Mouse (Mus musculus): Measurements from ENCODE around the gene Tdgf1. TPM values are rescaled to one million over a fixed set of nuclear protein-coding genes. Genes with fewer than 3 reads are reported as not detected.

Gene Tdgf1
- polyA plus RNA-seq, 2 experiments, result not detected

DNA sequence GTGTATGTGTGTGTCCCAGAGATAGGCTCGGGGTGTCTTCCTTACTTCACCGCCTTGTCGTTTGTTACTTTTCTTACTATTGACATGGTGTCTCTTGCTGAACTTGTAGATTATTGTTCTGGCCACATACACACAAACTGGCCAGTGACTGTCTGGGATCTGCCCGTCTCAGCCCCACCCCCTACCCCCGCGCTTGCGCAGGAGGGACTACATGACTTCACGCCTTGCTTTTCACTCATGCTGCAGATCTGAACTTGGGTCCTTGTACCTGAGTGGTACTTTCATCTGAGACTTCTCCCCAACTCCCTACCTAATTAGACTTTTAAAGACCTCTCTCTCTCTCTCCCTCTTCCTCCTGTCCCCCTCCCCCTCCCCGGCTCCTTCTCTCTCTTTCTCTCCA is 38.1 kb upstream of the Tdgf1 start:
- Histone ChIP-seq H3K4me3 (ENCODE audit: insufficient read depth in 1 of 2, low read depth in 2 of 2, low read length in 2 of 2) (no peak overlapping the region), H3K36me3 (replicated peaks; ENCODE audit: control insufficient read depth, insufficient read depth, low read depth) (no peaks in the 10 kb centered on the region), H3K27ac (no peak overlapping the region), H3K9me3 (ENCODE audit: control insufficient read depth, low read length) (no peaks in the 10 kb centered on the region), H3K4me2 (ENCODE audit: low read depth) (no peak overlapping the region), H3K27me3 (ENCODE audit: control insufficient read depth, insufficient read depth, low read length) (no peaks in the 10 kb centered on the region), H3K4me1 (replicated peaks; ENCODE audit: control insufficient read depth in 2 of 2, insufficient read depth in 2 of 2, low read length in 1 of 2) (no peaks in the 10 kb centered on the region; a peak in 1 of 4 replicates), H3K9ac (replicated peaks) (no peak overlapping the region)
- WGBS (ENCODE audit: insufficient replicate concordance), result 86% methylated on average over 9 of the region's 9 CpGs
- ATAC-seq (ENCODE audit: insufficient read depth) (no peak), DNase-seq (ENCODE audit: low read depth in 3 of 3, low spot score in 3 of 3) (no peak)
- no peak for TF ChIP-seq EP300 (IDR thresholded peaks at IDR 0.05; ENCODE audit: low read depth)
- TF ChIP-seq CTCF (IDR thresholded peaks at IDR 0.05; ENCODE audit: low read depth), result no peak

DNA sequence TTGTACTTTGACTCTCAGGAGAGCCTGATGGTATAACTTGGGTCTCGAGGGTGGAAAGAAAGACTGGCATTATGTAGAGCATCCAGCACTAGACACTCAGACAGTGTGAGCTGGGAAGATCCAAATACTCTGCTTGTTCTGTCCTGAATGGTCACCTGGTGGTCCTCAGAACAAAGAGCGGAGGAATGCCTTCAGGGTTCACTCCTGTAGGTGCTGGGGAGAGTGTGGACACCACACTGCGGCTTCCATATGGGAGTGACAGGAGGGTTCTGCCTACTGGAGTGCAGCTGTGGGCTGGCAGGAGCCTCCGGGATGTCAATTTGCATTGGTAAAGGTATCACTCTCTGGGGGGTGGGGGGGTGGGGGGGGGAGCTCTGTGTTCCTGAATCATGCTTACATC is 36.4 kb upstream of the Tdgf1 start:
- no peak overlapping the region for H3K27ac ChIP-seq
- H3K9me3 ChIP-seq (ENCODE audit: control insufficient read depth, low read length), result no peaks in the 10 kb centered on the region
- no peak for DNase-seq (ENCODE audit: low read depth in 3 of 3, low spot score in 3 of 3)
- no peaks in the 10 kb centered on the region; a peak in 1 of 4 replicates for H3K4me1 ChIP-seq (replicated peaks; ENCODE audit: control insufficient read depth in 2 of 2, insufficient read depth in 2 of 2, low read length in 1 of 2)
- TF ChIP-seq CTCF (IDR thresholded peaks at IDR 0.05; ENCODE audit: low read depth) (no peak), EP300 (IDR thresholded peaks at IDR 0.05; ENCODE audit: low read depth) (no peak)
- no peaks in the 10 kb centered on the region for H3K36me3 ChIP-seq (replicated peaks; ENCODE audit: control insufficient read depth, insufficient read depth, low read depth)
- no peak for ATAC-seq (ENCODE audit: insufficient read depth)
- 61% methylated on average over 4 of the region's 4 CpGs for WGBS (ENCODE audit: insufficient replicate concordance)
- no peak overlapping the region for H3K4me2 ChIP-seq (ENCODE audit: low read depth)
- H3K9ac ChIP-seq (replicated peaks), result no peak overlapping the region
- H3K27me3 ChIP-seq (ENCODE audit: control insufficient read depth, insufficient read depth, low read length), result no peaks in the 10 kb centered on the region
- H3K4me3 ChIP-seq (ENCODE audit: insufficient read depth in 1 of 2, low read depth in 2 of 2, low read length in 2 of 2), result no peak overlapping the region

DNA sequence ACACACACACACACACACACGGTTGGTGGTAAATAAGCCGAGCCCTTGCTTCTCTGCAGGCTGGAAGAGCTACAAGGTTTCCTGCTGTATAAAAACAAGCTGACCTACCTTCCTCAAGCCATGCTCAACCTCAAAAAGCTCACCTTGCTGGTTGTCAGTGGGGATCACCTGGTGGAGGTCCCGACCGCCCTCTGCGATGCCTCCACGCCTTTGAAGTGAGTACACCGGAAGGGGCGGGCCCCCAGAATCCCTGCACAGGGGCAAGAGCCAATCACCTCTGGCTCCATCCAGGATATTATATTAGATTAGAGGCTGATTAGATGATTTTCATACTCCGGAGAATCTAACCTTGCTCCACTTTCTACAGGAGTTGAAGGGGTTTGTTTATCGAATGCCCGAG is 33.5 kb upstream of the Tdgf1 start:
- Histone ChIP-seq H3K27me3 (ENCODE audit: control insufficient read depth, insufficient read depth, low read length) (no peaks in the 10 kb centered on the region), H3K36me3 (replicated peaks; ENCODE audit: control insufficient read depth, insufficient read depth, low read depth) (no peaks in the 10 kb centered on the region), H3K4me1 (replicated peaks; ENCODE audit: control insufficient read depth in 2 of 2, insufficient read depth in 2 of 2, low read length in 1 of 2) (no peaks in the 10 kb centered on the region), H3K4me3 (ENCODE audit: insufficient read depth in 1 of 2, low read depth in 2 of 2, low read length in 2 of 2) (no peak overlapping the region), H3K9ac (replicated peaks) (no peak overlapping the region), H3K9me3 (ENCODE audit: control insufficient read depth, low read length) (no peaks in the 10 kb centered on the region), H3K27ac (no peak overlapping the region), H3K4me2 (ENCODE audit: low read depth) (no peak overlapping the region)
- TF ChIP-seq EP300 (IDR thresholded peaks at IDR 0.05; ENCODE audit: low read depth), result no peak
- no peak for TF ChIP-seq CTCF (IDR thresholded peaks at IDR 0.05; ENCODE audit: low read depth)
- 77% methylated on average over 11 of the region's 11 CpGs for WGBS (ENCODE audit: insufficient replicate concordance)
- no peak for DNase-seq (ENCODE audit: low read depth in 3 of 3, low spot score in 3 of 3)
- ATAC-seq (ENCODE audit: insufficient read depth), result no peak

DNA sequence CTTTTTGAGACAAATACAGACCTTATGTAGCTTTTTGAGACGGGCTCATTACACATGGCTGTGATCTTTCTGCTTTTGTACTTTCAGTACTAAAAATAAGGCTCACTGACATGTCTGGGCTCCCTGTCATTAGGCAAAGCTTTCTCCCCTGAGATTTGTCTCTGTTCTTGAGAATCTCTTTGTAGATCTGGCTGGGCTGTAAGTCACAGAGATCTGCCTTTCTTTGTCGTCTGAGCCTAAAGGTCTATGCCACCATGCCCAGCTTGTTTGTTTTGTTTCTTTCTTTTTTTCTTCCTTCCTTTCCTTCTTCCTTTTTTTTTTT is 19.9 kb upstream of the Tdgf1 start:
- H3K9me3 ChIP-seq (ENCODE audit: control insufficient read depth, low read length), result no peaks in the 10 kb centered on the region
- no peak overlapping the region for H3K4me2 ChIP-seq (ENCODE audit: low read depth)
- ATAC-seq (ENCODE audit: insufficient read depth), result no peak
- no peaks in the 10 kb centered on the region for H3K27me3 ChIP-seq (ENCODE audit: control insufficient read depth, insufficient read depth, low read length)
- TF ChIP-seq CTCF (IDR thresholded peaks at IDR 0.05; ENCODE audit: low read depth) (no peak), EP300 (IDR thresholded peaks at IDR 0.05; ENCODE audit: low read depth) (no peak)
- DNase-seq (ENCODE audit: low read depth in 3 of 3, low spot score in 3 of 3), result no peak
- H3K36me3 ChIP-seq (replicated peaks; ENCODE audit: control insufficient read depth, insufficient read depth, low read depth), result no peaks in the 10 kb centered on the region
- WGBS (ENCODE audit: insufficient replicate concordance), result 61% methylated on average over 2 of the region's 2 CpGs
- H3K27ac ChIP-seq, result no peak overlapping the region
- H3K4me1 ChIP-seq (replicated peaks; ENCODE audit: control insufficient read depth in 2 of 2, insufficient read depth in 2 of 2, low read length in 1 of 2), result no peaks in the 10 kb centered on the region
- no peak overlapping the region for H3K4me3 ChIP-seq (ENCODE audit: insufficient read depth in 1 of 2, low read depth in 2 of 2, low read length in 2 of 2)
- H3K9ac ChIP-seq (replicated peaks), result no peak overlapping the region

DNA sequence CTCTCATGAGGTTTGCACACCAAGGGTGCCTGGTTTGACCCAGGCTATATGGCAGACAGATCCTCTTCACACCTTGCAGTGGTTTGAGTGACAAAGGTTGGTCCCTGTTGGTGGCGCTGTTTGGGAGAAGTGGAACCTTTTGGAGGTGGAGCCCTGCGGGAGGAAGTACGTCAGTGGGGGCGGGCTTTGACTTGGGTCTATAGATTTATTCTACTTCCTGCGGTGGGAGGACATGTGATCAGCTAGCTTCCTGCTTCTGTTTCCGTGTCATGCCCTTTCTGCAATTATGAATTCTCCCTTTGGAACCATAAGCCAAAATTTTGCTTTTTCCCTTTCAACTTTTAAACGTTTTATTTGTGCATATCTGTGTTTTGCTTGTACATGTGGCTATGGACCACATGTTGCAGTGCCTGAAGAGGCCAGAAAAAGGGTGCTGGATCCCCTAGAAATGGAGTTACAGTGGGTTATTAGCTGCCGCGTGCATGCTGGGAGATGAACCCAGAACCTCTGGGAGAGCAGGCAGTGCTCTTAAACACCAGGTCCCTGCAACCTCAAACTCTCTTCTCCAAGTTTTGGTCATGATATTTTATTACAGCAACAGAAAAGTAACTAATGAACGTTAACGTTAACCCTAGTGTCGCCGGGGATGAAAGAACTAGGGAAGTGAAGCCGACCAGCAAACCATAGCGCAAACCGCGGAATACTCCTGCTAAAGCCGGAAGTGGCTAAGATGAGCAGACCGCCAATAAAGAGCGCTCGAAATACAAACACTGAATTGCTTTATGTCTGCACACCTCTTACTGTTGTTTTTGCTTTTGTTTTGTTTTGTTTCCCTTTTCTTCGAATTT is 19.3 kb upstream of the Tdgf1 start:
- 78% methylated on average over 22 of the region's 22 CpGs for WGBS (ENCODE audit: insufficient replicate concordance)
- ATAC-seq (ENCODE audit: insufficient read depth), result no peak
- TF ChIP-seq CTCF (IDR thresholded peaks at IDR 0.05; ENCODE audit: low read depth), result no peak

More for the DNA sequence above, 19.3 kb upstream of the Tdgf1 start:
- H3K27me3 ChIP-seq (ENCODE audit: control insufficient read depth, insufficient read depth, low read length), result no peaks in the 10 kb centered on the region
- no peaks in the 10 kb centered on the region for H3K36me3 ChIP-seq (replicated peaks; ENCODE audit: control insufficient read depth, insufficient read depth, low read depth)
- no peaks in the 10 kb centered on the region; a peak in 1 of 4 replicates for H3K4me1 ChIP-seq (replicated peaks; ENCODE audit: control insufficient read depth in 2 of 2, insufficient read depth in 2 of 2, low read length in 1 of 2)
- H3K27ac ChIP-seq, result no peak overlapping the region
- no peak overlapping the region for H3K4me2 ChIP-seq (ENCODE audit: low read depth)
- no peak for DNase-seq (ENCODE audit: low read depth in 3 of 3, low spot score in 3 of 3)
- H3K9me3 ChIP-seq (ENCODE audit: control insufficient read depth, low read length), result no peaks in the 10 kb centered on the region
- no peak overlapping the region for H3K4me3 ChIP-seq (ENCODE audit: insufficient read depth in 1 of 2, low read depth in 2 of 2, low read length in 2 of 2)
- no peak overlapping the region for H3K9ac ChIP-seq (replicated peaks)

All from liver, embryonic 14.5 days (tissue).